Mouse (Mus musculus) forebrain, postnatal 0 days (tissue): Measurements from ENCODE around the gene Igf1r. TPM values are rescaled to one million over a fixed set of nuclear protein-coding genes. Genes with fewer than 3 reads are reported as not detected.

Experiments
- ATAC-seq: fragments of 200-750 bp; cut with Nextera tagmentation; 2 replicates; pipeline ENCODE4 v1.8.0; 2017; ENCODE audit warnings: mild to moderate bottlenecking, moderate library complexity
- DNase-seq: peaks from one replicate; pipeline ENCODE4 v3.0.0-alpha.2; 2015
- H3K27ac ChIP-seq: fragments of 300-500 bp; sonication (generic); 2 replicates; pipeline ENCODE4 v1.5.1; 2014; ENCODE audit warnings: low read depth, mild to moderate bottlenecking, antibody characterized with exemption, low read length, moderate library complexity, mixed read lengths
- H3K27me3 ChIP-seq: fragments of 300-500 bp; sonication (generic); 2 replicates; pipeline ENCODE4 v1.6.1; 2014; ENCODE audit warnings: mild to moderate bottlenecking, low read length, mixed read lengths; ENCODE audit not compliant: insufficient read depth
- H3K36me3 ChIP-seq: fragments of 300-500 bp; sonication (generic); 2 replicates; pipeline ENCODE4 v1.6.1; 2014; ENCODE audit warnings: mild to moderate bottlenecking, moderate library complexity; ENCODE audit not compliant: insufficient read depth
- H3K4me1 ChIP-seq: fragments of 300-500 bp; sonication (generic); 2 replicates; pipeline ENCODE4 v1.6.1; 2014; ENCODE audit warnings: antibody characterized with exemption; ENCODE audit not compliant: insufficient read depth
- H3K4me2 ChIP-seq: fragments of 300-500 bp; sonication (generic); 2 replicates; pipeline ENCODE4 v1.6.1; 2014; ENCODE audit warnings: low read depth, mild to moderate bottlenecking, moderate library complexity
- H3K4me3 ChIP-seq: fragments of 300-500 bp; sonication (generic); 2 replicates; pipeline ENCODE4 v1.5.1; 2014; ENCODE audit warnings: low read depth, low read length, mixed read lengths
- H3K9ac ChIP-seq: fragments of 300-500 bp; sonication (generic); 2 replicates; pipeline ENCODE4 v1.6.1; 2014; ENCODE audit warnings: mild to moderate bottlenecking
- H3K9me3 ChIP-seq: fragments of 300-500 bp; sonication (generic); 2 replicates; pipeline ENCODE4 v1.6.1; 2016; ENCODE audit warnings: low read length
- CTCF ChIP-seq: sonication (generic); IDR thresholded peaks from 2 replicates; pipeline ENCODE4 v1.5.1; 2016; ENCODE audit warnings: antibody characterized with exemption, control low read depth, low read depth
- WGBS: fragments of 180-500 bp; shearing (Covaris S2); extraction: QIAGEN DNeasy Blood & Tissue Kit; methylation state at CpG from one replicate; pipeline ENCODE4 v1.1.7; 2014; 5-methylcytosine and 5-hydroxymethylcytosine counted together
- polyA plus RNA-seq: library from polyadenylated mRNA; unstranded; fragments of >200 nt; fragmentation: Nextera tagmentation; extraction: Ambion mirVana; gene quantifications from 2 replicates; pipeline ENCODE4 v1.2.1, GENCODE M21; 2015
- total RNA-seq: library from RNA; depleted of rRNA; stranded (reverse); fragments of >200 nt; gene quantifications from 2 replicates; pipeline ENCODE4 v1.2.3, GENCODE M21; 2014

Igf1r gene
- total and polyA plus RNA-seq, 2 experiments from 2014 or later = 12.8 to 37.8 TPM

GRCm38 (mm10) chr7:68193958-68194695 is 241.5 kb downstream of the Igf1r start:
- no peak for ATAC-seq
- H3K4me3 ChIP-seq = no peak overlapping the region

GRCm38 (mm10) chr7:68199609-68200008 is 247.0 kb downstream of the Igf1r start:
- Histone ChIP-seq H3K36me3 (peaks cover 70% of the 10 kb centered on the region), H3K9ac (no peak overlapping the region), H3K27me3 (no peaks in the 10 kb centered on the region), H3K27ac (no peak overlapping the region), H3K4me2 (no peak overlapping the region), H3K9me3 (no peaks in the 10 kb centered on the region), H3K4me1 (no peaks in the 10 kb centered on the region), H3K4me3 (no peak overlapping the region)
- DNase-seq (no peak), ATAC-seq (no peak)
- TF ChIP-seq CTCF = no peak
- WGBS = 96% methylated on average over 7 of the region's 7 CpGs

More at GRCm38 (mm10) chr7:68193958-68194695, 241.5 kb downstream of the Igf1r start:
- no peaks in the 10 kb centered on the region for H3K4me1 ChIP-seq
- H3K9me3 ChIP-seq = no peaks in the 10 kb centered on the region
- no peak overlapping the region for H3K4me2 ChIP-seq
- H3K36me3 ChIP-seq = peaks cover 71% of the 10 kb centered on the region
- H3K27ac ChIP-seq = no peak overlapping the region
- H3K27me3 ChIP-seq = no peaks in the 10 kb centered on the region
- no peak overlapping the region for H3K9ac ChIP-seq
- 89% methylated on average over 15 of the region's 15 CpGs for WGBS
- DNase-seq = no peak
- TF ChIP-seq CTCF = no peak

GRCm38 (mm10) chr7:68205776-68206427 is 253.3 kb downstream of the Igf1r start:
- Histone ChIP-seq H3K9ac (no peak overlapping the region), H3K4me3 (no peak overlapping the region), H3K27me3 (no peaks in the 10 kb centered on the region), H3K4me2 (no peak overlapping the region), H3K9me3 (no peaks in the 10 kb centered on the region), H3K36me3 (peaks cover 66% of the 10 kb centered on the region), H3K27ac (no peak overlapping the region), H3K4me1 (no peaks in the 10 kb centered on the region)
- WGBS = 92% methylated on average over 8 of the region's 8 CpGs
- no peak for DNase-seq
- TF ChIP-seq CTCF = no peak
- no peak for ATAC-seq

GRCm38 (mm10) chr7:68209039-68209438 is 256.4 kb downstream of the Igf1r start:
- 96% methylated on average over 6 of the region's 6 CpGs for WGBS
- ATAC-seq (no peak), DNase-seq (no peak)
- Histone ChIP-seq H3K4me1 (no peaks in the 10 kb centered on the region), H3K9ac (no peak overlapping the region), H3K4me3 (no peak overlapping the region), H3K9me3 (no peaks in the 10 kb centered on the region), H3K4me2 (no peak overlapping the region), H3K27me3 (no peaks in the 10 kb centered on the region), H3K36me3 (peaks cover 53% of the 10 kb centered on the region), H3K27ac (no peak overlapping the region)
- no peak for TF ChIP-seq CTCF

GRCm38 (mm10) chr7:68210417-68210816 is 257.8 kb downstream of the Igf1r start:
- no peak for TF ChIP-seq CTCF
- Histone ChIP-seq H3K9me3 (no peaks in the 10 kb centered on the region), H3K27ac (no peak overlapping the region), H3K4me1 (no peaks in the 10 kb centered on the region), H3K9ac (no peak overlapping the region), H3K27me3 (no peaks in the 10 kb centered on the region), H3K36me3 (peaks cover 63% of the 10 kb centered on the region), H3K4me3 (no peak overlapping the region), H3K4me2 (no peak overlapping the region)
- DNase-seq (no peak), ATAC-seq (no peak)
- WGBS = 49% methylated on average over 4 of the region's 4 CpGs

GRCm38 (mm10) chr7:68211883-68212282 is 259.3 kb downstream of the Igf1r start:
- ATAC-seq (no peak), DNase-seq (no peak)
- H3K36me3 ChIP-seq = peaks cover 69% of the 10 kb centered on the region
- no peaks in the 10 kb centered on the region for H3K9me3 ChIP-seq
- H3K4me3 ChIP-seq = no peak overlapping the region
- 84% methylated on average over 7 of the region's 7 CpGs for WGBS
- TF ChIP-seq CTCF = no peak
- H3K4me2 ChIP-seq = no peak overlapping the region
- H3K27ac ChIP-seq = no peak overlapping the region
- H3K27me3 ChIP-seq = no peaks in the 10 kb centered on the region
- no peaks in the 10 kb centered on the region for H3K4me1 ChIP-seq
- H3K9ac ChIP-seq = no peak overlapping the region

GRCm38 (mm10) chr7:68213842-68214241 is 261.2 kb downstream of the Igf1r start:
- 58% methylated on average over 5 of the region's 5 CpGs for WGBS
- no peak for TF ChIP-seq CTCF
- Histone ChIP-seq H3K27ac (no peak overlapping the region), H3K9ac (no peak overlapping the region), H3K9me3 (no peaks in the 10 kb centered on the region), H3K27me3 (no peaks in the 10 kb centered on the region), H3K4me2 (no peak overlapping the region), H3K4me1 (no peaks in the 10 kb centered on the region), H3K4me3 (no peak overlapping the region), H3K36me3 (peaks cover 67% of the 10 kb centered on the region)
- DNase-seq = no peak
- no peak for ATAC-seq
